Mouse (Mus musculus): ENCODE measurements around the gene Dusp28.
"Not testable (repeated sequence)": the region's sequence is repeated elsewhere in the genome, so short reads cannot be mapped to it uniquely, and the experiment has no call there.

GRCm38 (mm10) chr1:92956571-92957335 lies 50.0 kb downstream of the Dusp28 start:
- TF ChIP-seq POLR2A (IDR thresholded peaks at IDR 0.05; ENCODE audit: borderline replicate concordance, low read depth, low read length): not testable (repeated sequence)
- TF ChIP-seq CTCF (IDR thresholded peaks at IDR 0.05; ENCODE audit: low read depth, low read length): peak; percentile 14; the same call in 1 of the 2 replicates
